Mouse (Mus musculus): Measurements from ENCODE around the gene 1700016D06Rik.

GRCm38 (mm10) chr8:11709542-11709941 lies 8.7 kb upstream of the 1700016D06Rik start:
- no peak for TF ChIP-seq POLR2A (IDR thresholded peaks at IDR 0.05; ENCODE audit: low read depth, low read length)
- TF ChIP-seq CTCF (IDR thresholded peaks at IDR 0.05; ENCODE audit: borderline replicate concordance, insufficient read depth, low read length) = no peak
